8 mouse cellular contexts compared by ENCODE assay signal in the genomic region with DNA sequence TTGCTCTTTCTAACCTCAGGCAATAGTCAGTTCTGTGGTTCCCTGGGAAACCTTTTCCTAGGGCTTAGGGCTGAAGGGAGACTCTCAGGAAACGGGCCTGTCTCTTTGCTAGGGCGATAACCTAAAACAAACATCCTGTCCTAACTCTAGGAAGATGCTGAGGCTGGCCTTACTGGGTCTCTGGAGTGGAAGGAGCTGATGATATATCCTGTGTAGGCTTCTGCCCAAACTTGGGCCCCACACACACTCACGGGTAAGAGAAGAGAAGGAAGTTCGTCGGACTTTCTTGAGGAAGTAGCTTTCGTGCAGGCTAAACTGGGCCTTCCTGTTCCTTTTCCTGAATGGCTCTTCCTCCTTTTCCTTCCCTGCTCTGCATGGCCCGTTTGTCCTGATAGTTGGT. TPM values are rescaled to one million over a fixed set of nuclear protein-coding genes. Genes with fewer than 3 reads are reported as not detected.
DNase-seq lines count a peak whose midpoint lies in the region; ATAC-seq and TF ChIP-seq lines count a peak whose summit lies in the region.

No protein-coding gene starts in this region.

- peaks cover 46% of the 10 kb centered on the region for H3K4me1 ChIP-seq in forebrain, embryonic 12.5 days
- H3K4me1 ChIP-seq in forebrain, embryonic 14.5 days (ENCODE audit: control insufficient read depth, insufficient read depth, low read length), result peaks cover 16% of the 10 kb centered on the region
- peaks cover 24 to 77% of the 10 kb centered on the region in 2 experiments for H3K4me1 ChIP-seq in CH12.LX (ENCODE audit: control insufficient read depth in 1 of 2, insufficient read depth in 2 of 2)
- H3K4me1 ChIP-seq in hindbrain, embryonic 13.5 days (replicated peaks), result peaks cover 37% of the 10 kb centered on the region
- H3K4me1 ChIP-seq in lung, embryonic 14.5 days (ENCODE audit: insufficient read depth), result peaks cover 12% of the 10 kb centered on the region
- H3K4me1 ChIP-seq in cerebellum, adult 2 months (ENCODE audit: control insufficient read depth, insufficient read depth, low read length), result 0 out of 2 replicates have a peak, but pooled peaks cover 3% of the 10 kb centered on the region

- dilution Hi-C loops in CH12.LX (cut with MboI; ENCODE audit: extremely low pct_ligation_motif_present, extremely low pct_unique_long_range_greater_than_20kb, low sequenced_read_pairs), result no loop called here

- intact Hi-C loops in left cerebral cortex, postnatal 4 days (cut with DNase I), result no loop called here

- DNase-seq in forebrain, embryonic 14.5 days (ENCODE audit: low spot score), result no peak
- no peak for DNase-seq in CH12.LX (ENCODE audit: extremely low read depth)
- DNase-seq in lung, embryonic 14.5 days, result peak; percentile 57
- no peak for DNase-seq in left cerebral cortex, postnatal 4 days
- DNase-seq in cerebellum, adult 2 months, result no peak

- H3K9me3 ChIP-seq in forebrain, embryonic 12.5 days, result no peaks in the 10 kb centered on the region
- no peaks in the 10 kb centered on the region for H3K9me3 ChIP-seq in forebrain, embryonic 14.5 days (replicated peaks; ENCODE audit: control insufficient read depth, low read length)
- no peaks in the 10 kb centered on the region for H3K9me3 ChIP-seq in CH12.LX (replicated peaks; ENCODE audit: low read length)
- no peaks in the 10 kb centered on the region for H3K9me3 ChIP-seq in hindbrain, embryonic 13.5 days
- no peaks in the 10 kb centered on the region for H3K9me3 ChIP-seq in lung, embryonic 14.5 days (ENCODE audit: low read depth, low read length)

- no peak for TF ChIP-seq EP300 in CH12.LX (IDR thresholded peaks at IDR 0.05; ENCODE audit: low read length)

- TF ChIP-seq CTCF in CH12.LX (conservative IDR thresholded peaks at IDR 0.05 in 1 of 2, IDR thresholded peaks at IDR 0.05 in 1 of 2; ENCODE audit: low read depth in 2 of 2, low read length in 2 of 2), result no peak
- TF ChIP-seq CTCF in lung, embryonic 14.5 days (IDR thresholded peaks at IDR 0.05; ENCODE audit: low read depth), result no peak
- no peak for TF ChIP-seq CTCF in cerebellum, adult 2 months (IDR thresholded peaks at IDR 0.05; ENCODE audit: borderline replicate concordance, insufficient read depth, low read depth, low read length)

- H3K9ac ChIP-seq in forebrain, embryonic 12.5 days, result no peak overlapping the region
- H3K9ac ChIP-seq in forebrain, embryonic 14.5 days (ENCODE audit: low read length), result no peak overlapping the region
- H3K9ac ChIP-seq in CH12.LX (ENCODE audit: insufficient read depth, low read depth), result peak overlapping the region; percentile 13; the same call in 1 of the 2 replicates
- H3K9ac ChIP-seq in hindbrain, embryonic 13.5 days, result no peak overlapping the region
- no peak overlapping the region for H3K9ac ChIP-seq in lung, embryonic 14.5 days

- peak overlapping the region; percentile 63; the same call in 1 of the 2 replicates for H3K27ac ChIP-seq in forebrain, embryonic 12.5 days
- H3K27ac ChIP-seq in forebrain, embryonic 14.5 days (ENCODE audit: low read depth, low read length), result no peak overlapping the region
- 0 out of 2 replicates have a peak overlapping the region, but pooled peaks have one; percentile 1 for H3K27ac ChIP-seq in CH12.LX (ENCODE audit: insufficient read depth, low read depth)
- peak overlapping the region; percentile 62; the same call in 1 of the 2 replicates for H3K27ac ChIP-seq in hindbrain, embryonic 13.5 days
- peak overlapping the region; percentile 34; the same call in 1 of the 2 replicates for H3K27ac ChIP-seq in lung, embryonic 14.5 days (ENCODE audit: low read depth)
- no peak overlapping the region; the same call in 1 of the 2 replicates for H3K27ac ChIP-seq in cerebellum, adult 2 months (ENCODE audit: insufficient read depth, low read length)

- peaks cover 14% of the 10 kb centered on the region for H3K79me2 ChIP-seq in CH12.LX (replicated peaks; ENCODE audit: control insufficient read depth, extremely low read depth, insufficient read depth, poor library complexity, severe bottlenecking)

- no peak overlapping the region for H3K4me2 ChIP-seq in forebrain, embryonic 12.5 days
- H3K4me2 ChIP-seq in forebrain, embryonic 14.5 days (ENCODE audit: low read length), result no peak overlapping the region
- 0 out of 2 replicates have a peak overlapping the region, but pooled peaks have one; percentile 13 for H3K4me2 ChIP-seq in CH12.LX (ENCODE audit: insufficient read depth, low read depth, poor library complexity, severe bottlenecking)
- H3K4me2 ChIP-seq in hindbrain, embryonic 13.5 days, result no peak overlapping the region
- no peak overlapping the region for H3K4me2 ChIP-seq in lung, embryonic 14.5 days

- in situ Hi-C loops in CH12.LX (cut with MboI; ENCODE audit: low pct_ligation_motif_present, low pct_unique_long_range_greater_than_20kb, low sequenced_read_pairs), result no loop called here

- H3K27me3 ChIP-seq in forebrain, embryonic 12.5 days, result no peaks in the 10 kb centered on the region
- H3K27me3 ChIP-seq in forebrain, embryonic 14.5 days (replicated peaks; ENCODE audit: control insufficient read depth, insufficient read depth, low read length), result no peaks in the 10 kb centered on the region
- H3K27me3 ChIP-seq in CH12.LX (replicated peaks), result no peaks in the 10 kb centered on the region
- no peaks in the 10 kb centered on the region for H3K27me3 ChIP-seq in hindbrain, embryonic 13.5 days
- no peaks in the 10 kb centered on the region for H3K27me3 ChIP-seq in lung, embryonic 14.5 days (ENCODE audit: insufficient read depth, low read length)
- H3K27me3 ChIP-seq in cerebellum, adult 2 months (ENCODE audit: control insufficient read depth, insufficient read depth, low read length), result no peaks in the 10 kb centered on the region

- TF ChIP-seq RAD21 in CH12.LX (IDR thresholded peaks at IDR 0.05; ENCODE audit: low read depth, low read length), result no peak

- 77% methylated on average over 7 of the region's 7 CpGs for WGBS in forebrain, embryonic 12.5 days
- 82% methylated on average over 7 of the region's 7 CpGs for WGBS in forebrain, embryonic 14.5 days
- 75% methylated on average over 7 of the region's 7 CpGs for WGBS in hindbrain, embryonic 13.5 days
- WGBS in lung, embryonic 14.5 days, result 32% methylated on average over 7 of the region's 7 CpGs
- 73% methylated on average over 7 of the region's 7 CpGs for WGBS in cerebellum, adult 2 months

- no peak overlapping the region for H3K4me3 ChIP-seq in forebrain, embryonic 12.5 days (replicated peaks)
- H3K4me3 ChIP-seq in forebrain, embryonic 14.5 days (ENCODE audit: low read depth, low read length), result no peak overlapping the region
- no peak overlapping the region for H3K4me3 ChIP-seq in CH12.LX (replicated peaks in 1 of 3; ENCODE audit: low read depth in 2 of 3, low read length in 2 of 3, poor library complexity in 1 of 3)
- H3K4me3 ChIP-seq in hindbrain, embryonic 13.5 days, result no peak overlapping the region
- no peak overlapping the region for H3K4me3 ChIP-seq in lung, embryonic 14.5 days (ENCODE audit: low read depth, low read length)
- no peak overlapping the region for H3K4me3 ChIP-seq in cerebellum, adult 2 months (replicated peaks; ENCODE audit: insufficient read depth, low read depth, low read length)

- peaks cover 14% of the 10 kb centered on the region for H3K36me3 ChIP-seq in forebrain, embryonic 12.5 days (replicated peaks)
- 0 out of 2 replicates have a peak, but pooled peaks cover 3% of the 10 kb centered on the region for H3K36me3 ChIP-seq in forebrain, embryonic 14.5 days (ENCODE audit: control insufficient read depth, insufficient read depth, low read length)
- H3K36me3 ChIP-seq in CH12.LX (replicated peaks in 1 of 2; ENCODE audit: control insufficient read depth in 1 of 2, insufficient read depth in 1 of 2, low read length in 1 of 2), result peaks cover 5 to 46% of the 10 kb centered on the region in 2 experiments
- H3K36me3 ChIP-seq in hindbrain, embryonic 13.5 days, result peaks cover 3% of the 10 kb centered on the region; the same call in 1 of the 2 replicates
- peaks cover 8% of the 10 kb centered on the region; the same call in 1 of the 2 replicates for H3K36me3 ChIP-seq in lung, embryonic 14.5 days (ENCODE audit: insufficient read depth)

- TF ChIP-seq POLR2A in CH12.LX (IDR thresholded peaks at IDR 0.05; ENCODE audit: low read depth, low read length), result no peak
- TF ChIP-seq POLR2A in cerebellum, adult 2 months (IDR thresholded peaks at IDR 0.05; ENCODE audit: borderline replicate concordance, insufficient read depth, low read length), result no peak

- no peak for ATAC-seq in forebrain, embryonic 12.5 days (ENCODE audit: low FRiP score)
- no peak for ATAC-seq in forebrain, embryonic 14.5 days
- ATAC-seq in hindbrain, embryonic 13.5 days (ENCODE audit: low FRiP score), result no peak
- peak; percentile 65; the same call in 1 of the 2 replicates for ATAC-seq in lung, embryonic 14.5 days (ENCODE audit: insufficient read depth)
- ATAC-seq in frontal cortex, adult (ENCODE audit: low TSS enrichment), result no peak

TF ChIP-seq in CH12.LX, 34 proteins besides CTCF, POLR2A, EP300 and RAD21:
- TF ChIP-seq ELF1 (IDR thresholded peaks at IDR 0.05; ENCODE audit: low read depth, low read length) (peak; percentile 44; the same call in 1 of the 2 replicates), GABPA (IDR thresholded peaks at IDR 0.05; ENCODE audit: insufficient replicate concordance, low read depth, low read length) (no peak)

RNA-seq across cellular contexts. Expression of a gene that starts 19.6 kb away (rescaled TPM):
- polyA plus RNA-seq in forebrain, embryonic 12.5 days (2016; fragmentation: Nextera tagmentation; extraction: Ambion mirVana), result 30.5 and 33.9 TPM in 2 replicates
- 17.6 and 18.3 TPM in 2 replicates for polyA plus RNA-seq in forebrain, embryonic 14.5 days (2014; fragmentation: Nextera tagmentation; extraction: Ambion mirVana)
- 16.2 and 16.3 TPM in 2 replicates for total RNA-seq in CH12.LX (2012; rRNA removed)
- 6.1 and 7.6 TPM in 2 replicates for total RNA-seq in CH12.LX (2014; rRNA removed)
- 12.1 and 14.4 TPM in 2 replicates for polyA plus RNA-seq in CH12.LX (2012; ENCODE audit: insufficient read length, low read depth)
- polyA plus RNA-seq in hindbrain, embryonic 13.5 days (2015; fragmentation: Nextera tagmentation; extraction: Ambion mirVana), result 18.3 and 18.5 TPM in 2 replicates
- polyA plus RNA-seq in lung, embryonic 14.5 days (2014; fragmentation: Nextera tagmentation; extraction: Ambion mirVana), result 15.8 and 17.7 TPM in 2 replicates
- total RNA-seq in left cerebral cortex, postnatal 4 days (2021), result 10 to 100 TPM; 19.3 to 23.7 TPM
- 10.9 and 11.0 TPM in 2 replicates for polyA plus RNA-seq in cerebellum, adult 2 months (2012; rRNA removed)

Comparison
In these comparisons a context has a peak if more than half of its experiments do, and no peak if none do; other contexts are left out.
1. H3K27ac ChIP-seq: peak in forebrain, embryonic 12.5 days (single experiment), CH12.LX (single experiment), hindbrain, embryonic 13.5 days (single experiment) and lung, embryonic 14.5 days (single experiment); none in forebrain, embryonic 14.5 days (single experiment) and cerebellum, adult 2 months (single experiment).